Mouse (Mus musculus) left cerebral cortex, postnatal 14 days (tissue): Measurements from ENCODE around the gene Crybb1. TPM values are rescaled to one million over a fixed set of nuclear protein-coding genes. Genes with fewer than 3 reads are reported as not detected.

Experiments
- DNase-seq, 2 experiments: peaks; one replicate each; pipeline ENCODE4 v3.0.0; 2021 to 2022; ENCODE audit warnings: low spot score in 2 of 2, mixed read lengths in 1 of 2
- intact Hi-C: fragments of 180-260 bp; cut with DNase I; formaldehyde crosslinking; loops from one replicate; pipeline ENCODE4 v1.15.1; 2025
- total RNA-seq, 2 experiments: library from RNA; stranded (reverse); gene quantifications; 2 replicates each; pipeline ENCODE4 v1.2.3; 2021

The Crybb1 gene
- total RNA-seq, 2 experiments from 2014 or later: 12.9 to 14.5 TPM

- DNase-seq: no peak
- intact Hi-C loops: no loop called here
Measured at GRCm38 (mm10) chr5:112281676-112282075, 26.1 kb downstream of the Crybb1 start.

- no peak for DNase-seq
- intact Hi-C loops: no loop called here
Measured at GRCm38 (mm10) chr5:112282123-112282779, 26.6 kb downstream of the Crybb1 start.

GRCm38 (mm10) chr5:112282780-112283482 is 27.3 kb downstream of the Crybb1 start:
- intact Hi-C loops: no loop called here

GRCm38 (mm10) chr5:112283543-112284202 is 28.1 kb downstream of the Crybb1 start:
- intact Hi-C loops: no loop called here
- no peak for DNase-seq

More at GRCm38 (mm10) chr5:112282780-112283482, 27.3 kb downstream of the Crybb1 start:
- DNase-seq: no peak

GRCm38 (mm10) chr5:112284203-112284582 is 28.6 kb downstream of the Crybb1 start:
- DNase-seq: no peak
- intact Hi-C loops: no loop called here

GRCm38 (mm10) chr5:112285548-112286085 is 30.0 kb downstream of the Crybb1 start:
- no peak for DNase-seq
- intact Hi-C loops: no loop called here

GRCm38 (mm10) chr5:112286608-112286983 is 31.0 kb downstream of the Crybb1 start:
- intact Hi-C loops: no loop called here
- DNase-seq: no peak

- no peak for DNase-seq
- intact Hi-C loops: no loop called here
Measured at GRCm38 (mm10) chr5:112286984-112287641, 31.5 kb downstream of the Crybb1 start.

GRCm38 (mm10) chr5:112287652-112288051 is 32.0 kb downstream of the Crybb1 start:
- DNase-seq: no peak

GRCm38 (mm10) chr5:112288193-112289141 is 32.9 kb downstream of the Crybb1 start:
- intact Hi-C loops: no loop called here
- no peak for DNase-seq

More at GRCm38 (mm10) chr5:112287652-112288051, 32.0 kb downstream of the Crybb1 start:
- intact Hi-C loops: no loop called here

GRCm38 (mm10) chr5:112289236-112289635 is 33.6 kb downstream of the Crybb1 start:
- intact Hi-C loops: no loop called here
- DNase-seq: no peak

- DNase-seq: no peak
- intact Hi-C loops: no loop called here
Measured at GRCm38 (mm10) chr5:112289819-112290535, 34.4 kb downstream of the Crybb1 start.

- intact Hi-C loops: no loop called here
- DNase-seq: no peak
Measured at GRCm38 (mm10) chr5:112290536-112290880, 34.9 kb downstream of the Crybb1 start.

- DNase-seq: no peak
- intact Hi-C loops: no loop called here
Measured at GRCm38 (mm10) chr5:112291866-112292265, 36.3 kb downstream of the Crybb1 start.

GRCm38 (mm10) chr5:112292343-112292980 is 36.8 kb downstream of the Crybb1 start:
- intact Hi-C loops: no loop called here
- no peak for DNase-seq

- no peak for DNase-seq
- intact Hi-C loops: no loop called here
Measured at GRCm38 (mm10) chr5:112293800-112294199, 38.2 kb downstream of the Crybb1 start.

GRCm38 (mm10) chr5:112294696-112295095 is 39.1 kb downstream of the Crybb1 start:
- intact Hi-C loops: no loop called here
- no peak for DNase-seq

- intact Hi-C loops: no loop called here
Measured at GRCm38 (mm10) chr5:112295162-112295561, 39.5 kb downstream of the Crybb1 start.

More at GRCm38 (mm10) chr5:112295162-112295561, 39.5 kb downstream of the Crybb1 start:
- no peak for DNase-seq
